Mouse (Mus musculus): ENCODE data around the gene Tagap. TPM values are rescaled to one million over a fixed set of nuclear protein-coding genes. Genes with fewer than 3 reads are reported as not detected.

Tagap gene
- polyA plus RNA-seq, 1 experiment from 2014 or later = 1.6 TPM

- no peak overlapping the region for H3K27ac ChIP-seq (ENCODE audit: low read length)
- H3K4me2 ChIP-seq (ENCODE audit: low read depth, low read length) = no peak overlapping the region
- no peaks in the 10 kb centered on the region for H3K4me1 ChIP-seq (ENCODE audit: control insufficient read depth, insufficient read depth, low read length)
- WGBS = 78% methylated on average over 9 of the region's 9 CpGs
- H3K27me3 ChIP-seq (replicated peaks; ENCODE audit: control insufficient read depth, insufficient read depth, low read length) = no peaks in the 10 kb centered on the region
- H3K9ac ChIP-seq (ENCODE audit: low read depth, low read length) = no peak overlapping the region
- no peak overlapping the region for H3K4me3 ChIP-seq (ENCODE audit: low read length)
- no peak for ATAC-seq
- no peaks in the 10 kb centered on the region for H3K36me3 ChIP-seq (ENCODE audit: control insufficient read depth, insufficient read depth, low read length)
- H3K9me3 ChIP-seq (ENCODE audit: control insufficient read depth, low read length) = no peaks in the 10 kb centered on the region
Measured at GRCm38 (mm10) chr17:7889026-7889425, 36.8 kb upstream of the Tagap start.

- no peak for ATAC-seq
- no peaks in the 10 kb centered on the region for H3K36me3 ChIP-seq (ENCODE audit: control insufficient read depth, insufficient read depth, low read length)
Measured at GRCm38 (mm10) chr17:7892676-7893075, 33.1 kb upstream of the Tagap start.

GRCm38 (mm10) chr17:7894094-7894493 is 31.7 kb upstream of the Tagap start:
- no peak overlapping the region for H3K4me3 ChIP-seq (ENCODE audit: low read length)
- H3K36me3 ChIP-seq (ENCODE audit: control insufficient read depth, insufficient read depth, low read length) = no peaks in the 10 kb centered on the region
- no peak overlapping the region for H3K27ac ChIP-seq (ENCODE audit: low read length)
- ATAC-seq = no peak
- 89% methylated on average over 3 of the region's 3 CpGs for WGBS
- H3K4me1 ChIP-seq (ENCODE audit: control insufficient read depth, insufficient read depth, low read length) = no peaks in the 10 kb centered on the region
- no peak overlapping the region for H3K4me2 ChIP-seq (ENCODE audit: low read depth, low read length)
- no peaks in the 10 kb centered on the region for H3K27me3 ChIP-seq (replicated peaks; ENCODE audit: control insufficient read depth, insufficient read depth, low read length)
- H3K9me3 ChIP-seq (ENCODE audit: control insufficient read depth, low read length) = no peaks in the 10 kb centered on the region
- no peak overlapping the region for H3K9ac ChIP-seq (ENCODE audit: low read depth, low read length)

More at GRCm38 (mm10) chr17:7892676-7893075, 33.1 kb upstream of the Tagap start:
- Histone ChIP-seq H3K4me1 (ENCODE audit: control insufficient read depth, insufficient read depth, low read length) (no peaks in the 10 kb centered on the region), H3K4me2 (ENCODE audit: low read depth, low read length) (no peak overlapping the region), H3K9me3 (ENCODE audit: control insufficient read depth, low read length) (no peaks in the 10 kb centered on the region), H3K4me3 (ENCODE audit: low read length) (no peak overlapping the region), H3K9ac (ENCODE audit: low read depth, low read length) (no peak overlapping the region), H3K27me3 (replicated peaks; ENCODE audit: control insufficient read depth, insufficient read depth, low read length) (no peaks in the 10 kb centered on the region), H3K27ac (ENCODE audit: low read length) (no peak overlapping the region)
- WGBS = 69% methylated on average over 8 of the region's 8 CpGs

GRCm38 (mm10) chr17:7896047-7896635 is 29.7 kb upstream of the Tagap start:
- Histone ChIP-seq H3K4me1 (ENCODE audit: control insufficient read depth, insufficient read depth, low read length) (no peaks in the 10 kb centered on the region), H3K36me3 (ENCODE audit: control insufficient read depth, insufficient read depth, low read length) (no peaks in the 10 kb centered on the region), H3K27me3 (replicated peaks; ENCODE audit: control insufficient read depth, insufficient read depth, low read length) (no peaks in the 10 kb centered on the region), H3K4me3 (ENCODE audit: low read length) (no peak overlapping the region), H3K9me3 (ENCODE audit: control insufficient read depth, low read length) (no peaks in the 10 kb centered on the region), H3K4me2 (ENCODE audit: low read depth, low read length) (no peak overlapping the region), H3K9ac (ENCODE audit: low read depth, low read length) (no peak overlapping the region), H3K27ac (ENCODE audit: low read length) (no peak overlapping the region)
- ATAC-seq = no peak
- 64% methylated on average over 10 of the region's 10 CpGs for WGBS

GRCm38 (mm10) chr17:7897120-7897519 is 28.7 kb upstream of the Tagap start:
- Histone ChIP-seq H3K27me3 (replicated peaks; ENCODE audit: control insufficient read depth, insufficient read depth, low read length) (no peaks in the 10 kb centered on the region), H3K4me1 (ENCODE audit: control insufficient read depth, insufficient read depth, low read length) (no peaks in the 10 kb centered on the region), H3K9ac (ENCODE audit: low read depth, low read length) (no peak overlapping the region), H3K4me3 (ENCODE audit: low read length) (no peak overlapping the region), H3K4me2 (ENCODE audit: low read depth, low read length) (no peak overlapping the region), H3K27ac (ENCODE audit: low read length) (no peak overlapping the region), H3K9me3 (ENCODE audit: control insufficient read depth, low read length) (no peaks in the 10 kb centered on the region), H3K36me3 (ENCODE audit: control insufficient read depth, insufficient read depth, low read length) (no peaks in the 10 kb centered on the region)
- no peak for ATAC-seq
- WGBS = 79% methylated on average over 11 of the region's 11 CpGs

GRCm38 (mm10) chr17:7897756-7898155 is 28.0 kb upstream of the Tagap start:
- H3K4me2 ChIP-seq (ENCODE audit: low read depth, low read length) = no peak overlapping the region
- no peak overlapping the region for H3K4me3 ChIP-seq (ENCODE audit: low read length)
- H3K27ac ChIP-seq (ENCODE audit: low read length) = no peak overlapping the region
- WGBS = 80% methylated on average over 4 of the region's 4 CpGs
- no peaks in the 10 kb centered on the region for H3K36me3 ChIP-seq (ENCODE audit: control insufficient read depth, insufficient read depth, low read length)
- no peaks in the 10 kb centered on the region for H3K27me3 ChIP-seq (replicated peaks; ENCODE audit: control insufficient read depth, insufficient read depth, low read length)
- no peak overlapping the region for H3K9ac ChIP-seq (ENCODE audit: low read depth, low read length)
- no peak for ATAC-seq
- H3K4me1 ChIP-seq (ENCODE audit: control insufficient read depth, insufficient read depth, low read length) = no peaks in the 10 kb centered on the region
- H3K9me3 ChIP-seq (ENCODE audit: control insufficient read depth, low read length) = no peaks in the 10 kb centered on the region

GRCm38 (mm10) chr17:7899233-7899632 is 26.6 kb upstream of the Tagap start:
- H3K9ac ChIP-seq (ENCODE audit: low read depth, low read length) = no peak overlapping the region
- H3K27me3 ChIP-seq (replicated peaks; ENCODE audit: control insufficient read depth, insufficient read depth, low read length) = no peaks in the 10 kb centered on the region
- no peak for ATAC-seq
- no peaks in the 10 kb centered on the region for H3K36me3 ChIP-seq (ENCODE audit: control insufficient read depth, insufficient read depth, low read length)
- H3K4me2 ChIP-seq (ENCODE audit: low read depth, low read length) = no peak overlapping the region
- H3K9me3 ChIP-seq (ENCODE audit: control insufficient read depth, low read length) = no peaks in the 10 kb centered on the region
- H3K27ac ChIP-seq (ENCODE audit: low read length) = no peak overlapping the region
- H3K4me1 ChIP-seq (ENCODE audit: control insufficient read depth, insufficient read depth, low read length) = no peaks in the 10 kb centered on the region
- WGBS = 60% methylated on average over 6 of the region's 6 CpGs
- no peak overlapping the region for H3K4me3 ChIP-seq (ENCODE audit: low read length)

GRCm38 (mm10) chr17:7899961-7900360 is 25.8 kb upstream of the Tagap start:
- no peaks in the 10 kb centered on the region for H3K36me3 ChIP-seq (ENCODE audit: control insufficient read depth, insufficient read depth, low read length)
- no peak for ATAC-seq

GRCm38 (mm10) chr17:7901536-7901935 is 24.3 kb upstream of the Tagap start:
- Histone ChIP-seq H3K4me2 (ENCODE audit: low read depth, low read length) (no peak overlapping the region), H3K36me3 (ENCODE audit: control insufficient read depth, insufficient read depth, low read length) (no peaks in the 10 kb centered on the region), H3K27ac (ENCODE audit: low read length) (no peak overlapping the region), H3K9ac (ENCODE audit: low read depth, low read length) (no peak overlapping the region), H3K4me1 (ENCODE audit: control insufficient read depth, insufficient read depth, low read length) (no peaks in the 10 kb centered on the region), H3K9me3 (ENCODE audit: control insufficient read depth, low read length) (no peaks in the 10 kb centered on the region), H3K4me3 (ENCODE audit: low read length) (no peak overlapping the region), H3K27me3 (replicated peaks; ENCODE audit: control insufficient read depth, insufficient read depth, low read length) (no peaks in the 10 kb centered on the region)
- 88% methylated on average over 2 of the region's 2 CpGs for WGBS
- ATAC-seq = no peak

More at GRCm38 (mm10) chr17:7899961-7900360, 25.8 kb upstream of the Tagap start:
- Histone ChIP-seq H3K4me1 (ENCODE audit: control insufficient read depth, insufficient read depth, low read length) (no peaks in the 10 kb centered on the region), H3K9ac (ENCODE audit: low read depth, low read length) (no peak overlapping the region), H3K9me3 (ENCODE audit: control insufficient read depth, low read length) (no peaks in the 10 kb centered on the region), H3K27me3 (replicated peaks; ENCODE audit: control insufficient read depth, insufficient read depth, low read length) (no peaks in the 10 kb centered on the region), H3K4me2 (ENCODE audit: low read depth, low read length) (no peak overlapping the region), H3K4me3 (ENCODE audit: low read length) (no peak overlapping the region), H3K27ac (ENCODE audit: low read length) (no peak overlapping the region)
- 77% methylated on average over 4 of the region's 4 CpGs for WGBS

- ATAC-seq = no peak
- H3K36me3 ChIP-seq (ENCODE audit: control insufficient read depth, insufficient read depth, low read length) = no peaks in the 10 kb centered on the region
- WGBS = 73% methylated on average over 3 of the region's 3 CpGs
Measured at GRCm38 (mm10) chr17:7902362-7902761, 23.4 kb upstream of the Tagap start.

More at GRCm38 (mm10) chr17:7902362-7902761, 23.4 kb upstream of the Tagap start:
- Histone ChIP-seq H3K27me3 (replicated peaks; ENCODE audit: control insufficient read depth, insufficient read depth, low read length) (no peaks in the 10 kb centered on the region), H3K9ac (ENCODE audit: low read depth, low read length) (no peak overlapping the region), H3K27ac (ENCODE audit: low read length) (no peak overlapping the region), H3K4me3 (ENCODE audit: low read length) (no peak overlapping the region), H3K9me3 (ENCODE audit: control insufficient read depth, low read length) (no peaks in the 10 kb centered on the region), H3K4me2 (ENCODE audit: low read depth, low read length) (no peak overlapping the region), H3K4me1 (ENCODE audit: control insufficient read depth, insufficient read depth, low read length) (no peaks in the 10 kb centered on the region)

Measured in intestine, embryonic 16.5 days (tissue).